Mouse (Mus musculus): Measurements from ENCODE around the gene Gsk3b. TPM values are rescaled to one million over a fixed set of nuclear protein-coding genes. Genes with fewer than 3 reads are reported as not detected.

Gene Gsk3b
- polyA plus RNA-seq, 1 experiment from 2014 or later = 37.2 TPM

DNA sequence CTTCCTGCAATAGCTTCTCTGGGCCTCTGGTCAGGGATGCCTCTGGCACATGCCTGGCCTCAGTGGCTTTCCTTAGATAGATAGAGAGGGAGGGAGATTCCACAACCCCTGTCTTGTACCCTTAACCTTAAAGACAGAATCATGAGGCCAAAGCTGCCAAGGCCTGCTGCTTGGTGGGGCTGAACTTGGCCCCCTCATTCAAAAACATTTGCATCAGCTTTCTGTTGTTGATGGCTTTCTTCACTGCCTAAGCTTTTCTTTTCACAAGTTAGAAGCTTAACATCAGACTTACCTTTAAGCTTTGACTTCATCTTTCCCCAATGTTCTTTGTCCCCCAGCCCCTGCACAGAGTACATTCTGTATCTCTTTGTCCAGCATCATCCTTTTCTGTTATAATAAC is 61.8 kb downstream of the Gsk3b start:
- Histone ChIP-seq H3K4me1 (ENCODE audit: control insufficient read depth, insufficient read depth, low read length) (no peaks in the 10 kb centered on the region), H3K36me3 (ENCODE audit: control insufficient read depth, insufficient read depth) (peaks cover 2% of the 10 kb centered on the region; the same call in 1 of the 2 replicates), H3K9ac (ENCODE audit: low read length) (no peak overlapping the region), H3K27me3 (ENCODE audit: control insufficient read depth, insufficient read depth, low read length) (no peaks in the 10 kb centered on the region), H3K27ac (ENCODE audit: low read length) (no peak overlapping the region), H3K4me3 (ENCODE audit: low read length) (no peak overlapping the region), H3K4me2 (ENCODE audit: low read depth, low read length) (no peak overlapping the region), H3K9me3 (replicated peaks; ENCODE audit: control insufficient read depth, low read length) (0 out of 2 replicates have a peak, but pooled peaks cover 2% of the 10 kb centered on the region)
- ATAC-seq (replicated peaks; ENCODE audit: extremely low read depth, insufficient read depth, low FRiP score) = no peak

DNA sequence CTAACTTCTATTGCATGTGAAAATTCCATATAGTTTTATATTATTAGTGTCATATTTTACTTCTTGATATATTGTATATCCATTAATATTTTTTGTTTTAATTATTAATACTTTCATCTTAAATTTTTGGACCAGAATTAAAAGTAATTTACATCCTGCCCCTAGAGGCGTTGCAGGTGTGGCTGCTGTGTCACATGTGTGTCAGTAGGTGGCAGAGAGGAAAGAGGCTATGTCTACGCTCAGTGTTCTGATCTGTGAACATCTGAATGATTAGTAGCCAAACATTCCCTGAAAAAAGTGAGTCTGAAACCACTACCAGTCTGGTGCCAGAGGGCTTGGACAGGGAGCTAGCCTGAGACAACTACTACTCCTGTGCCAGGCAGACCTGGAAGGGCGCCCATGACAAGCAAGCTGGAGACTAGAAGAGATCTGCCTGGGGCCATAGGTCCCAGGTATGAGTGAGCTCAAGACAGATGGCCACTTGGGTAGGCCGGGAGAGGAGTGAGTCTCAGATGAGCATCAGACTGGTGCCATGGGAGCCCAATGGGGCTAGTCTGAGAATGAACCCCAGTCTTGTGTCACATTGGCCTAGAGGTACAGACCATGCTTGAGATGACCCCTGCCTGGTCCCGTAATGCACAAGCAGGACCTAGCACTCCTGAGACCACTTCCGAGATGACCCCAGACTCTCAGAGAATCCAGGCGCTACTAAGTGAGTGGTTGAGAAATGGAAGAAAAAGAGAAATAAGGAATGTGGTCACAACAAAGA is 69.2 kb downstream of the Gsk3b start:
- 92% methylated on average over 7 of the region's 7 CpGs for WGBS
- no peak; the same call in 1 of the 2 replicates for ATAC-seq (replicated peaks; ENCODE audit: extremely low read depth, insufficient read depth, low FRiP score)
- peaks cover 4% of the 10 kb centered on the region; the same call in 1 of the 2 replicates for H3K4me1 ChIP-seq (ENCODE audit: control insufficient read depth, insufficient read depth, low read length)
- no peaks in the 10 kb centered on the region for H3K27me3 ChIP-seq (ENCODE audit: control insufficient read depth, insufficient read depth, low read length)
- no peaks in the 10 kb centered on the region for H3K9me3 ChIP-seq (replicated peaks; ENCODE audit: control insufficient read depth, low read length)
- peaks cover 2% of the 10 kb centered on the region; the same call in 1 of the 2 replicates for H3K36me3 ChIP-seq (ENCODE audit: control insufficient read depth, insufficient read depth)
- no peak overlapping the region for H3K4me2 ChIP-seq (ENCODE audit: low read depth, low read length)
- no peak overlapping the region for H3K9ac ChIP-seq (ENCODE audit: low read length)
- H3K4me3 ChIP-seq (ENCODE audit: low read length) = no peak overlapping the region
- no peak overlapping the region for H3K27ac ChIP-seq (ENCODE audit: low read length)

DNA sequence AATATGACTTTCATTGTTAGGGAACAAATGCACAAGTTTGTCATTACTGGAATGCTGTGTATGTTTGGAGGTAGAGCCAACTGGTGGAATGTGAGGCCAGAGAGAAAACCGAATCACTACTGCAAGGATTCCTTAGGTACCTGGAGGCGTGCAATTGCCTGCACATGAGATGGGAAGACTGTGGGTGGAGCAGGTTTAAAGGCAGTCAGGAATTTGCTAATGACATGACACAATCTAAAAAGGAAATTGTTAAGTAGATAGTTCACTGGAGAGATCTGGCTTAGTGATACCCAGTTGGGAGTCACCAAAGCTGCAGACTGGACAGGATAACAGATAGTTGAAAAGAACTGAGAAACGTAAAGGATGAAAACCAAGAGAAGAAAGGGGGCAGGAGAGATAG is 73.2 kb downstream of the Gsk3b start:
- 59% methylated on average over 3 of the region's 3 CpGs for WGBS

DNA sequence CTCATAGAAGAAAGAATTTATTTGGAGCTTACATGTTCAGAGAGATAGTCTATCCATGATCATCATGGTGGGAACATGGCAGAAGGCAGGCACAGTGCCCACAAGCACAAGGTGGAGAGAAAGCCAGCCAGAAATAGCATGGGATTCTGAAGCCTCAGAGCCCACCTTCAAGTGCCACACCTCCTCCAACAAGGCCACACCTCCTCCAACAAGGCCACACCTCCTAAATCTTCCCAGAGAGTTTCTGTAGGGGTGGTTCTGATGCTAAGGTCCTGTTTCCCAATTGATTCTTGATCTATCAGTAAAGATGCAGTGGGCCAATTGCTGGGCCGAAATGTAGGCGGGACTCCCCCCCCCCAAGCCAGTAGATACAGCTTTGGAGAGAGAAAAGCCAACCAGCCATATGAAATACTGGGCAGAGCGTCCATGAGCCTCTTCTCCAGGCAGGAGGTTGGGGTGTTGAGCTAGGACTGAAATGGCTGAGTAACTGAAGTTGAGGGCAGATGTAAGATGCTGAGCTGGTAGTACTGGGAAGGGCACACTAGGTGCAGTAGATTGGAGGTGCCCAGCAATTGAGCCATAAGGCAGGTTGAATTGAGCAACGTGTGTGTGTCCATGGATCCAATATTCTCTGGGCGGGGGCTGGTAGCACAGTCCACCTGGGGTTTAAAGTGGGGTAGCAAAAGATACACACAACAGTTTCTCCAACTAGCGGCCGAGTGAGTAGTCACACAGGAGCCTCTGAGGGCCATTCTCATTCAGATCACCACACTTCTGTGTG is 76.2 kb downstream of the Gsk3b start:
- Histone ChIP-seq H3K27ac (ENCODE audit: low read length) (no peak overlapping the region), H3K4me3 (ENCODE audit: low read length) (no peak overlapping the region), H3K9me3 (replicated peaks; ENCODE audit: control insufficient read depth, low read length) (no peaks in the 10 kb centered on the region), H3K9ac (ENCODE audit: low read length) (no peak overlapping the region), H3K27me3 (ENCODE audit: control insufficient read depth, insufficient read depth, low read length) (no peaks in the 10 kb centered on the region), H3K4me2 (ENCODE audit: low read depth, low read length) (no peak overlapping the region), H3K4me1 (ENCODE audit: control insufficient read depth, insufficient read depth, low read length) (peaks cover 4% of the 10 kb centered on the region; the same call in 1 of the 2 replicates), H3K36me3 (ENCODE audit: control insufficient read depth, insufficient read depth) (0 out of 2 replicates have a peak, but pooled peaks cover 3% of the 10 kb centered on the region)
- no peak for ATAC-seq (replicated peaks; ENCODE audit: extremely low read depth, insufficient read depth, low FRiP score)
- 89% methylated on average over 7 of the region's 7 CpGs for WGBS

More for the DNA sequence above, 73.2 kb downstream of the Gsk3b start:
- Histone ChIP-seq H3K27me3 (ENCODE audit: control insufficient read depth, insufficient read depth, low read length) (no peaks in the 10 kb centered on the region), H3K9ac (ENCODE audit: low read length) (no peak overlapping the region), H3K27ac (ENCODE audit: low read length) (no peak overlapping the region), H3K4me2 (ENCODE audit: low read depth, low read length) (no peak overlapping the region), H3K36me3 (ENCODE audit: control insufficient read depth, insufficient read depth) (0 out of 2 replicates have a peak, but pooled peaks cover 3% of the 10 kb centered on the region), H3K4me1 (ENCODE audit: control insufficient read depth, insufficient read depth, low read length) (peaks cover 4% of the 10 kb centered on the region; the same call in 1 of the 2 replicates), H3K4me3 (ENCODE audit: low read length) (no peak overlapping the region), H3K9me3 (replicated peaks; ENCODE audit: control insufficient read depth, low read length) (no peaks in the 10 kb centered on the region)
- no peak for ATAC-seq (replicated peaks; ENCODE audit: extremely low read depth, insufficient read depth, low FRiP score)

DNA sequence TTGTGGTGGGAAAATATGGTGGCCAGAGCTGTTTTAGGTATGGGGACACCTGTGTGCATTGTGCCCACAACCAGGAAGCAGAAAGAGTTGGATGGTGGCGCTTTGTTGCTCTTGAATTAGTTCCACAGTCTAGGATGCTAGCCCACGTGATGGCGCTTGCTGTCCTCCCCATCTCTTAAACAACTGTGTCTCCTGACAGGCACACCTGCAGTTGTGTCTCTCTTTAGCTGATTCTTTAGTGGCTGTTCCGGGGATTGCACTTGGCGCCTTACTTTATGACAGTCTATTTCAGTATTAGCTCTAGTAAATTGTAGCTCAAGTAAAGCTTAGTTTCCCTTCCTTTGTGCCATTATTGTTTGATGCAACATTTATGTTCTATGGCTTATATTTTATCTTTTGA is 80.2 kb downstream of the Gsk3b start:
- Histone ChIP-seq H3K9me3 (replicated peaks; ENCODE audit: control insufficient read depth, low read length) (no peaks in the 10 kb centered on the region), H3K36me3 (ENCODE audit: control insufficient read depth, insufficient read depth) (0 out of 2 replicates have a peak, but pooled peaks cover 9% of the 10 kb centered on the region), H3K4me1 (ENCODE audit: control insufficient read depth, insufficient read depth, low read length) (peaks cover 9% of the 10 kb centered on the region), H3K27ac (ENCODE audit: low read length) (no peak overlapping the region), H3K4me2 (ENCODE audit: low read depth, low read length) (no peak overlapping the region), H3K4me3 (ENCODE audit: low read length) (no peak overlapping the region), H3K9ac (ENCODE audit: low read length) (no peak overlapping the region), H3K27me3 (ENCODE audit: control insufficient read depth, insufficient read depth, low read length) (no peaks in the 10 kb centered on the region)
- 92% methylated on average over 5 of the region's 5 CpGs for WGBS
- no peak for ATAC-seq (replicated peaks; ENCODE audit: extremely low read depth, insufficient read depth, low FRiP score)

DNA sequence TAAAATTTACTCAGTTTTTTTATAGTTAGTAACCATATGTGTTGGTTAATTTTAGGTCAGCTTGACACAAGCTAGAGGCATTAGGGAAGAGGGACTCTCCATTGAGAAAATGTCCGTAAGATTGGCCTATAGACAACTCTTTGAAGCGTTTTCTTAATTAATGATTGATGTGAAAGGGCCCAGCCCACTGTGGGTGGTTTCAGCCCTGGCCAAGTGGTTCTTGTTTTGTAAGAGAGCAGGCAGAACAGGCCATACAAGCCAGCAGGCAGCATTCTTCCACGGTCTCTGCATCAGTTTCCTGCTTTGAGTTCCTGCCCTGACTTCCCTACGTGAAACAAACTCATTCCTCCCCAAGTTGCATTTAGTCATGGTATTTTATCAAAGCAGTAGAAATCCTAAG is 90.3 kb downstream of the Gsk3b start:
- no peak overlapping the region for H3K27ac ChIP-seq (ENCODE audit: low read length)
- no peaks in the 10 kb centered on the region for H3K27me3 ChIP-seq (ENCODE audit: control insufficient read depth, insufficient read depth, low read length)
- no peak overlapping the region for H3K4me2 ChIP-seq (ENCODE audit: low read depth, low read length)
- no peak overlapping the region for H3K9ac ChIP-seq (ENCODE audit: low read length)
- no peak for ATAC-seq (replicated peaks; ENCODE audit: extremely low read depth, insufficient read depth, low FRiP score)
- H3K36me3 ChIP-seq (ENCODE audit: control insufficient read depth, insufficient read depth) = peaks cover 3% of the 10 kb centered on the region; the same call in 1 of the 2 replicates
- no peaks in the 10 kb centered on the region for H3K9me3 ChIP-seq (replicated peaks; ENCODE audit: control insufficient read depth, low read length)
- H3K4me1 ChIP-seq (ENCODE audit: control insufficient read depth, insufficient read depth, low read length) = peaks cover 9% of the 10 kb centered on the region
- WGBS = 83% methylated on average over 4 of the region's 4 CpGs
- H3K4me3 ChIP-seq (ENCODE audit: low read length) = no peak overlapping the region

DNA sequence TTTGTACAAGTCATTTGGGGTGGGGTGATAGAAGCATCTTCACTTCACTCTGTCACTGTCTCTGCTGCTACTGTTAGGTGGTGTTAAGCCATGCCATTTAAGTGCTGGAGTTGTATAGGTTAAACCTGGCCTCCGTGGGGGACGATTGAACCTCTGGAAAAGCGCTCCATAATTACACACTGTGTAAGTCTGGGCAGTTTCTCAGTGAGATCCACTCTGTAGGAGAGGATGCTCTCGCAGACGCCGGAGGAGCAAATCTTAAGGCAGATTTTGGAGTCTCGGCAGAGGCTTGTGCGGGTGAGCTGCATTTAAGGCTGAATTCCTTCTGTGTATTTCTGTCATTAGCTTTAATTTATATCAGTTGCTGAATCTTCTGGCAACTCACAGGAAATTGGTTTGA is 92.6 kb downstream of the Gsk3b start:
- no peak overlapping the region for H3K27ac ChIP-seq (ENCODE audit: low read length)
- H3K27me3 ChIP-seq (ENCODE audit: control insufficient read depth, insufficient read depth, low read length) = no peaks in the 10 kb centered on the region
- no peak overlapping the region for H3K9ac ChIP-seq (ENCODE audit: low read length)
- no peak for ATAC-seq (replicated peaks; ENCODE audit: extremely low read depth, insufficient read depth, low FRiP score)
- H3K4me1 ChIP-seq (ENCODE audit: control insufficient read depth, insufficient read depth, low read length) = peaks cover 13% of the 10 kb centered on the region
- no peaks in the 10 kb centered on the region for H3K9me3 ChIP-seq (replicated peaks; ENCODE audit: control insufficient read depth, low read length)
- no peak overlapping the region for H3K4me3 ChIP-seq (ENCODE audit: low read length)
- H3K36me3 ChIP-seq (ENCODE audit: control insufficient read depth, insufficient read depth) = peaks cover 11% of the 10 kb centered on the region
- WGBS = 89% methylated on average over 8 of the region's 8 CpGs
- H3K4me2 ChIP-seq (ENCODE audit: low read depth, low read length) = no peak overlapping the region

DNA sequence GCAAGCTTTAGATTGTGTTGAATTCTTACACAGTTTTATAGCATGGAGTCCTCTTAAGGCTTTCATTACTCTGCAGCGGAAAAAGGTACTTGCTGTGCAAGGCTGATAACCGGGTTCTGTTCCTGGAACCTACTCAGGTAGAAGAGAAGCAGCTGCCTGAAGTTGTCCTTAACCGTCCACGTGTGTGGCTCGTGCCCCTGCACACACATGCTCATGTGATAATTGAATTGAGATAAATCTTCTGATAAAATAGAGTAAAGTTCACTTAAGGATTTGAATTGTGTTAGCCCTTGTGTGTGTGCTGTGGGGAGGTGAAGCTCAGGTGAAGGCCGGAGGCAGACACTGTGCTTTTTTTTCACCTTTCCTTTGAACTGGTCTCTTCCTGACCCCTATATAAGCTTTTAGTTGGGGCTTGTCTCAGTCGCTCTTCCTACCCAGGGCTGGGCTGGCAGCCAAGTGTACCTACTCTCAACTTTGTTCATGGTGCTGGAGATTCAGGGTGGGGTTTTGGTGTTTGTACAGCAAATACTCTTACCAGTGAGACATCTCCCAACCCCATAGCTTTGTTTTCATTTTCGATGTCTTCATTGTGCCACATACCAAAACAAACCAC is 96.0 kb downstream of the Gsk3b start:
- peaks cover 13% of the 10 kb centered on the region for H3K4me1 ChIP-seq (ENCODE audit: control insufficient read depth, insufficient read depth, low read length)
- H3K4me2 ChIP-seq (ENCODE audit: low read depth, low read length) = no peak overlapping the region
- no peak overlapping the region for H3K9ac ChIP-seq (ENCODE audit: low read length)
- no peaks in the 10 kb centered on the region for H3K9me3 ChIP-seq (replicated peaks; ENCODE audit: control insufficient read depth, low read length)
- peaks cover 19% of the 10 kb centered on the region for H3K36me3 ChIP-seq (ENCODE audit: control insufficient read depth, insufficient read depth)
- H3K27ac ChIP-seq (ENCODE audit: low read length) = no peak overlapping the region
- no peak overlapping the region for H3K4me3 ChIP-seq (ENCODE audit: low read length)
- H3K27me3 ChIP-seq (ENCODE audit: control insufficient read depth, insufficient read depth, low read length) = no peaks in the 10 kb centered on the region
- ATAC-seq (replicated peaks; ENCODE audit: extremely low read depth, insufficient read depth, low FRiP score) = no peak
- WGBS = 57% methylated on average over 8 of the region's 8 CpGs

Measured in heart, embryonic 16.5 days (tissue).